Mouse (Mus musculus) kidney, adult 2 months (tissue): ENCODE results near the gene Rps27l. TPM values are rescaled to one million over a fixed set of nuclear protein-coding genes. Genes with fewer than 3 reads are reported as not detected.
A peak's percentile ranks its signal among the peaks of the same experiment; 100 is the strongest.

Source experiments
- DNase-seq: peaks from one replicate; pipeline ENCODE4 v3.0.0; 2021
- H3K27ac ChIP-seq: fragments of 200-500 bp; 2 replicates; pipeline ENCODE4 v1.5.1; 2012; ENCODE audit warnings: low read depth, low read length, control low read depth, inconsistent platforms; ENCODE audit not compliant: insufficient read depth
- H3K27me3 ChIP-seq: fragments of 200-500 bp; replicated peaks from 2 replicates; pipeline ENCODE4 v1.6.1; 2012; ENCODE audit warnings: mild to moderate bottlenecking, moderate library complexity, low read length, inconsistent platforms; ENCODE audit not compliant: control insufficient read depth, insufficient read depth
- H3K36me3 ChIP-seq: fragments of 200-500 bp; 2 replicates; pipeline ENCODE4 v1.6.1; 2012; ENCODE audit warnings: mild to moderate bottlenecking, moderate library complexity, low read length, inconsistent platforms; ENCODE audit not compliant: control insufficient read depth, insufficient read depth
- H3K4me1 ChIP-seq: fragments of 200-500 bp; 2 replicates; pipeline ENCODE4 v1.6.1; 2011; ENCODE audit warnings: low read length; ENCODE audit not compliant: control insufficient read depth, insufficient read depth
- H3K4me3 ChIP-seq: fragments of 200-500 bp; 2 replicates; pipeline ENCODE4 v1.5.1; 2011; ENCODE audit warnings: mild to moderate bottlenecking, low read depth, low read length, control low read depth; ENCODE audit not compliant: insufficient read depth
- CTCF ChIP-seq: fragments of 200-500 bp; conservative IDR thresholded peaks from 2 replicates; pipeline ENCODE4 v1.5.1; 2011; ENCODE audit warnings: low read depth, mild to moderate bottlenecking, control low read depth, low read length, moderate library complexity, mixed read lengths; ENCODE audit not compliant: insufficient read depth, insufficient read length
- POLR2A ChIP-seq: fragments of 200-500 bp; IDR thresholded peaks from one replicate; pipeline ENCODE4 v1.6.1; 2011; ENCODE audit warnings: low read depth, low read length, control low read depth
- WGBS: fragments of 180-500 bp; shearing (Covaris S2); methylation state at CpG from one replicate; pipeline ENCODE4 v1.1.7; 2018; 5-methylcytosine and 5-hydroxymethylcytosine counted together
- polyA plus RNA-seq: library from polyadenylated mRNA; depleted of rRNA; stranded (reverse); fragments of >200 nt; gene quantifications from 2 replicates; pipeline ENCODE4 v1.2.3, GENCODE M21; 2012

Rps27l gene
- polyA plus RNA-seq, 1 experiment = 128 TPM

DNA sequence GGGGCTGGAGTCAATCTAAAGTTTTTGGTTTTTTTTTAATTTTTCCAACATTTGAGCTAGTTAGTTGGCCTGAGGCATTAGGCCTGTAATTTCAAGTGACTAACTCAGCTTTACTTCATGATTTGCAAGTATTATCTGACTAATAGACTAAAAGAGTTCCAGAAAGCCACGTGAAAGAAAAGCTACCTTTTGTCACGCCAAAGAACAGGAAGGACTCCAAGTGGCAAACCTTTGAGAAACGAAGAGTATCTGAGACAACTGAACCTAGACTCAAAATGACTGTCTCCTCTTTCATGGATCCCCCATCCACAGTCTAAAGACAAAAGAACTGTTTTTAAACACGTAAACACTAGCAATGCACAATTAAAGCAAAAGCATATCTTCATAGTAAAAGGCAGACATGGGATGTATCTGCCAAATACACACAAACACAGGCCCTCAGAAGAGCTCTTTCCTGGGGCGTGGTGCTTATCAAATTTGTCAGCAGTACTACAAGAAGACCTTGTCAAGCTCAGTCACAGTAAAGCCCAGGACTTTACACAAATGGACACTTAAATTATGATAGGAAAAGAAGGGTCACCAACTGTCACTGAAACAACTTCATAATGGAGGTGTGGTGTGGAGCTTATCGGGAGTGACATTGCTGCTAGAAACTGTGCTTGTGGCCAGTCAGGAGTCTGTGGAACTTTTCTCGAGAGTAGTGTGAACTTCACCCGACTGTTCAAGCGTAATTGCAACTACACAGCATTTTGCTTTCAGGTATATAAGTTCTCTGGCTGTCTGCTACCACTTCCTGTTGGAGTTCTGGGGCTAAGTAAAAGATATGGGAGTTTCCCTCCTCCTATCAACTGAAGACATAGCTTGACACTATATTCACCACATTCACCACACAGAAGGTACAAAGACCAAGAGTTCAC, 29.8 kb upstream of the Rps27l start:
- Histone ChIP-seq H3K4me1 (peaks cover 11% of the 10 kb centered on the region), H3K4me3 (no peak overlapping the region), H3K36me3 (no peaks in the 10 kb centered on the region), H3K27me3 (no peaks in the 10 kb centered on the region), H3K27ac (no peak overlapping the region)
- no peak for DNase-seq
- TF ChIP-seq CTCF (no peak), POLR2A (no peak)
- 71% methylated on average over 9 of the region's 9 CpGs for WGBS

DNA sequence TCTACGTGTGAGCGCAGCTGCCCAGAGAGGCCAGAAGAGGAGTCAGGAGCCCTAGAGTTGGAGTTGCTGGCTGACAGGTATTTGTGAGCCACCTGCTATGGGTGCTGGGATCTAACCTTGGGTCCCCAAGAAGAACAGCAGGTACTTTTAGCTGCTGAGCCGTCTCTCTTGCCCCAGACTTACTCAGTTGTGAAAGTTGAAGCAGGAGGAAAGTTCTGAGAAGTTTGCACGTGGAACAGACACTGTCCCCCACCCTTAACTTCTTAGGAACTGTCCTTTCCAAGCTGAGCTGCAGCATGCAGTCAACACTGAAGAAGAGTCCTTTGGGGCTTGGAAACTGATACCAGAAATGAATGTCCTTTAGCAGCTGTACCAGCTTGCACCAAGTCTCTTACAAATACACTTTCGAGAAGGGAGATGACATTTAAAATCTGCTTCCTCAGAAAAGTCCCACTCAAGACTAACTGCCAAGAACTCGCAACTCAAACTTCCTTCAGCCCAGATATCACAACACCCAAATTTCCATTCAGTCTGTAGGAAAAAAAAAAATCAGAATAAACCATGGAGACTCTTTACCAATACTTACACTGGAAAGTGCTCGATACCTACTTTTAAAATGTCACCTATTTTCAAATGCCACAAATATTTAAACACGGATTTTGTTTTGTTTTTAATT, 28.5 kb upstream of the Rps27l start:
- 78% methylated on average over 8 of the region's 8 CpGs for WGBS
- H3K36me3 ChIP-seq = no peaks in the 10 kb centered on the region
- TF ChIP-seq CTCF = no peak
- TF ChIP-seq POLR2A = no peak
- DNase-seq = no peak
- no peak overlapping the region for H3K27ac ChIP-seq
- H3K4me1 ChIP-seq = peaks cover 11% of the 10 kb centered on the region
- H3K4me3 ChIP-seq = no peak overlapping the region
- H3K27me3 ChIP-seq = no peaks in the 10 kb centered on the region

DNA sequence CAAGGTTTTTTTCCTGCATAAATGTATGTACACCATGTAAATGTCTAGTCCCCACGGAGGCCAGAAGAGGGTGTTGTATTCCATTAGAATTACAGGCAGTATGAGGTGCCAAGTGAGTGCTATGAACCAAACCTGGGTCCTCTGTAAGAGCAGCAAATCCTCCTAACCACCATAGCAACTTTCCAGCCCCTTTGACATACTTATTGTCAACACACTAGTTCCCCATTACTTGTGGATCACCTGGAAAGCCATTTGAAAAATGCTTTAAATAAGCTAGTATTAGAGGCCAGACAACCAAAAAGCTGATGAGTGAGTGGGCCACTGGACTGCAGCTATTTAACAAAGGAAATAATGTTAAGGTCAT, 28.0 kb upstream of the Rps27l start:
- no peaks in the 10 kb centered on the region for H3K27me3 ChIP-seq

DNA sequence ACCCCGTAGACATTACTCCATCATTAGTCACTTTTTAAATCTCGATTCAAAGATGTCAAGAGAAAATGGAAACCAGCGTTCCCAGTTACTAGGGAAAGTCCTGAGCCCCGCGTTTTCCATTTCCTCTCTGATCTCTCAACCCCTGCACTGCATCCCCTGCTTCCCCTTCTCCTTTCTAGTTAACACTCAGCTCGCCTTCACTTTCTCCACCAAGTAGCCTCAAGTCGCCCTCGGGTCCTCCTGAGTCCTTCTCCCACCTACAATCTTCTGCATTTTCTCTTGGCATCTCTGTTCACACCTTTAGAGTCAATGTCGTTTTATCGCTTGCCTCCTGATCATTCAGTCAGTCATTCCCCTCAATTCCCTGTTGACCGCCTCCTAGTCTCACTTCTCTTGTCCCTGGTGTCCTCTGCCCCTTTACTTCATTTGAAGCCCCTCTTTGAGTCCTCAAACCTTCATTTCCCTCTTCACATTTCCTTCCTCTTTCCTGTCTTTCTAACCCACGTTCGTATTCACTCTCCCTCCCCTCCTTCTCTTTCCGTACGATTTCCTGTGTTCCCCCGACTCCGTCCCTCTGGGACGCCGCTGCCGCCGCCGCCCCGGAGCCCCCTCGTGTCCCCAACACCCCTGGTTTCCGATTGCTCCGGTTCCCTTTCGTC, 27.1 kb upstream of the Rps27l start:
- H3K27me3 ChIP-seq = no peaks in the 10 kb centered on the region
- peak; percentile 23 for DNase-seq
- TF ChIP-seq POLR2A (no peak), CTCF (no peak)
- 2% methylated on average over 27 of the region's 27 CpGs for WGBS
- H3K4me3 ChIP-seq = peak overlapping the region; percentile 78
- H3K4me1 ChIP-seq = peaks cover 7% of the 10 kb centered on the region
- peak overlapping the region; percentile 77 for H3K27ac ChIP-seq
- H3K36me3 ChIP-seq = no peaks in the 10 kb centered on the region

More for the DNA sequence above, 28.0 kb upstream of the Rps27l start:
- no peak overlapping the region for H3K27ac ChIP-seq
- peaks cover 11% of the 10 kb centered on the region for H3K4me1 ChIP-seq
- TF ChIP-seq CTCF (no peak), POLR2A (no peak)
- no peaks in the 10 kb centered on the region for H3K36me3 ChIP-seq
- no peak for DNase-seq
- H3K4me3 ChIP-seq = no peak overlapping the region
- WGBS = 74% methylated on average over 1 of the region's 1 CpGs

DNA sequence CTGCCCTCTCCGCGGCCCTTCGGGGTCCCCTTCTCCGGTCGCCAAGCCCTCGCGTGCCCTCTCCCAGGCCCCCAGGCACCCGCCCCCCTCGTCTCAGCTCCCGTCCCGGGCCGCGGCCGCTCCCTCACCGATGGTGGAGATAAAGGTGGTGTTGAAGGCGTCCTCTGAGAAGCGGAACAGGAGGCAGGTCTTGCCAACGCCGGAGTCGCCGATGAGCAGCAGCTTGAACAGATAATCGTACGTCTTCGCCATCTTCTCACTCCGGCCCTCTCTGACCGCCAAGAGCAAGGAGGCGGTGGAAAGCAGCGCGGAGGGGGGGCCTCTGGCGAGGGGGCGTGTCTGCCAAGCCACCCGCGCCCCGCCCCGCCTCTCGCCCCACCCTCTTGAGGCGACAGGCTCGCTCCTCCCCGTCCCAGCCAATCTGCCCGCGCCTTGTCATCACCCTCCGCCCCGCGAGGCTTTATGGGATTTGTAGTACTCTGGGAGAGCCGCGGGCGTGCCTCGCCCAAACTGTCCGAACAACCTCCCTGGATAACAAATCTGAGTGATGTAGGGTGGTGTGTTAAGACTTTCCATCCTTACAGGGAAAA, 26.4 kb upstream of the Rps27l start, which contains the start of gene Rab8b:
TSS of gene Rab8b (minus strand) at position 306 of the 590 bp plus-strand sequence.
- WGBS = 2% methylated on average over 49 of the region's 49 CpGs

DNA sequence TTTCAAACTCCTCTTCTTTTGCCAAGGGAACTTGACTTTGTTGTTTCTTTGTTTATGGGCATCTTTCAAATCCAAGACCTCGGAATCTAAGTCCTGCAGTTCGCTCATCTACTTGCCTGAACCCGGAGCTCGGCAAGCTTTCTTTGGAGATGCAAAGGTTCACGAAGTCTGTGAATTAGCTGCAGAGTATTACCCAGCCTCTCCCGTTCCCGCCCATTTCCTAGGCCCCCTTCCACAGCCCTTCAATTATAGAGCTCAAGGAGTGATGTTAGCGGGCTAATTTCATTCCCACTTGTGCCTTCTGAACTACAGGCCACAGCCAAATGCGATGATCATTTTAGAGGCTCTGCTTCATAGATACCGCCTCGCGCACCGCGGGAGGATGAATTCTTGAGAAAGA, 25.9 kb upstream of the Rps27l start:
- 1% methylated on average over 14 of the region's 14 CpGs for WGBS
- peaks cover 7% of the 10 kb centered on the region for H3K4me1 ChIP-seq
- no peaks in the 10 kb centered on the region for H3K27me3 ChIP-seq
- no peak overlapping the region for H3K27ac ChIP-seq
- DNase-seq = no peak
- TF ChIP-seq CTCF (no peak), POLR2A (no peak)
- H3K36me3 ChIP-seq = no peaks in the 10 kb centered on the region
- H3K4me3 ChIP-seq = peak overlapping the region; percentile 45

More for the DNA sequence above, 26.4 kb upstream of the Rps27l start, which contains the start of gene Rab8b:
- Histone ChIP-seq H3K36me3 (no peaks in the 10 kb centered on the region), H3K4me1 (peaks cover 7% of the 10 kb centered on the region), H3K27ac (peak within 1 kb of the TSS; percentile 77), H3K27me3 (no peaks in the 10 kb centered on the region), H3K4me3 (peak within 1 kb of the TSS; percentile 78)
- no peak for TF ChIP-seq CTCF
- TF ChIP-seq POLR2A = peak; percentile 48
- peak; percentile 98 for DNase-seq
